Mouse (Mus musculus) midbrain, postnatal 0 days (tissue): ENCODE measurements around the gene Foxo3. TPM values are rescaled to one million over a fixed set of nuclear protein-coding genes. Genes with fewer than 3 reads are reported as not detected.

Experiments
- ATAC-seq: fragments of 200-750 bp; cut with Nextera tagmentation; 2 replicates; pipeline ENCODE4 v1.8.0; 2017; ENCODE audit warnings: moderate number of reproducible peaks, mild to moderate bottlenecking, moderate TSS enrichment, moderate library complexity; ENCODE audit not compliant: low FRiP score
- DNase-seq: peaks from one replicate; pipeline ENCODE4 v3.0.0-alpha.2; 2015; ENCODE audit warnings: low spot score
- H3K27ac ChIP-seq: fragments of 300-500 bp; sonication (generic); 2 replicates; pipeline ENCODE4 v1.5.1; 2014; ENCODE audit warnings: low read depth, mild to moderate bottlenecking, low read length, mixed read lengths
- H3K27me3 ChIP-seq: fragments of 300-500 bp; sonication (generic); 2 replicates; pipeline ENCODE4 v1.6.1; 2014; ENCODE audit warnings: low read length, control low read depth, mixed read lengths; ENCODE audit not compliant: insufficient read depth
- H3K36me3 ChIP-seq: fragments of 300-500 bp; sonication (generic); 2 replicates; pipeline ENCODE4 v1.6.1; 2014; ENCODE audit warnings: low read length, control low read depth, mixed read lengths; ENCODE audit not compliant: insufficient read depth
- H3K4me1 ChIP-seq: fragments of 300-500 bp; sonication (generic); 2 replicates; pipeline ENCODE4 v1.6.1; 2014; ENCODE audit warnings: mild to moderate bottlenecking, control low read depth, antibody characterized with exemption, low read length, mixed read lengths; ENCODE audit not compliant: insufficient read depth
- H3K4me2 ChIP-seq: fragments of 300-500 bp; sonication (generic); 2 replicates; pipeline ENCODE4 v1.6.1; 2014; ENCODE audit warnings: low read depth, mild to moderate bottlenecking, low read length, mixed read lengths; ENCODE audit not compliant: poor library complexity, severe bottlenecking
- H3K4me3 ChIP-seq: fragments of 300-500 bp; sonication (generic); 2 replicates; pipeline ENCODE4 v1.5.1; 2014; ENCODE audit warnings: low read depth, mild to moderate bottlenecking, low read length, moderate library complexity
- H3K9ac ChIP-seq: fragments of 300-500 bp; sonication (generic); replicated peaks from 2 replicates; pipeline ENCODE4 v1.6.1; 2014; ENCODE audit warnings: mild to moderate bottlenecking, low read length, moderate library complexity, mixed read lengths; ENCODE audit not compliant: poor library complexity, severe bottlenecking
- H3K9me3 ChIP-seq: fragments of 300-500 bp; sonication (generic); 2 replicates; pipeline ENCODE4 v1.6.1; 2016; ENCODE audit warnings: low read length, control low read depth
- CTCF ChIP-seq: IDR thresholded peaks from 2 replicates; pipeline ENCODE4 v1.5.1; 2016; ENCODE audit warnings: antibody characterized with exemption, mild to moderate bottlenecking
- WGBS: fragments of 180-500 bp; shearing (Covaris S2); extraction: QIAGEN DNeasy Blood & Tissue Kit; methylation state at CpG from one replicate; pipeline ENCODE4 v1.1.7; 2014; 5-methylcytosine and 5-hydroxymethylcytosine counted together
- polyA plus RNA-seq: library from polyadenylated mRNA; unstranded; fragments of >200 nt; fragmentation: Nextera tagmentation; extraction: Ambion mirVana; gene quantifications from 2 replicates; pipeline ENCODE4 v1.2.1, GENCODE M21; 2015
- total RNA-seq: library from RNA; depleted of rRNA; stranded (reverse); fragments of >200 nt; gene quantifications from 2 replicates; pipeline ENCODE4 v1.2.3, GENCODE M21; 2014

Gene Foxo3
- total and polyA plus RNA-seq, 2 experiments from 2014 or later = 6.6 to 42.9 TPM

DNA sequence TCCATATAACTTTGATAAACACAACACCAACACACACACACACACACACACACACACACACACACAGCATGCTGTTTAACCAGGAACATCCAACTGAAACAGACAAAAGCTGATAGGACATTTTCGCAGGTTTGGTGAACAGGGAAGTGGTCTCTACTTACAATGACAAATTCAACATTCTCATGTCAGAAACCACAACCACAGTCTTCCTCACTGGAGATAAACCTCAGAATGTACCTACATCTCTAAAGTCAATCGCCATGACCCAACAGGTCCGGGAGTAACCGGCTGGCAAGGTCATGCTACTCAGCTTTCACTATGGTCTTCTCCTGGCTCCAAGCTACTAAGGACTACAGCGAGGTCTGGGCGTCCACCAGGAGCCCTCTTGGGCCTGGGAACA, 81.8 kb downstream of the Foxo3 start:
- Histone ChIP-seq H3K4me2 (no peak overlapping the region), H3K4me1 (no peaks in the 10 kb centered on the region), H3K27ac (no peak overlapping the region), H3K27me3 (no peaks in the 10 kb centered on the region), H3K4me3 (no peak overlapping the region), H3K36me3 (peaks cover 13% of the 10 kb centered on the region), H3K9ac (no peak overlapping the region), H3K9me3 (peaks cover 6% of the 10 kb centered on the region; the same call in 1 of the 2 replicates)
- no peak for DNase-seq
- TF ChIP-seq CTCF = no peak
- WGBS = 91% methylated on average over 6 of the region's 6 CpGs
- ATAC-seq = no peak

DNA sequence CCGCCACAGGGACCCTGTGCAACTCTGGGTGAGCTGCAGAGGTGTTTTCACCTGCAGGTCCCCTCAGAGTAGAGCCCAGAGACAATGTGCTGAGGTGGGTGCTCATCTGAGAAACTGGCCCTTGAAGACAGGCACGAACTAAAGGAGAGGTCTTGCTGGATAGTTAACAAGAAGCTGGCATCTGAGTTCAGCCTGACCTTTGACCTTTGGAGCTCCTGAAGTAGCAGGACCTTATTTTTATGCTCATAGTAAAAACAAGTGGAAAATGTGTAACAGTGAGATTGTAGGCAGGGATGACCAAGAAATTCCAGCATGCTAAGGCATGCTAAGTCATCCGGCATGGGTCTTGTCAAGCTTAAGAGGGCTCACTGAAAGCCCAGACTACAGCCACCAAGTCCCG, 82.6 kb downstream of the Foxo3 start:
- Histone ChIP-seq H3K27me3 (no peaks in the 10 kb centered on the region), H3K9me3 (peaks cover 6% of the 10 kb centered on the region; the same call in 1 of the 2 replicates), H3K9ac (no peak overlapping the region), H3K4me3 (no peak overlapping the region), H3K4me2 (no peak overlapping the region), H3K36me3 (peaks cover 13% of the 10 kb centered on the region), H3K4me1 (no peaks in the 10 kb centered on the region), H3K27ac (no peak overlapping the region)
- WGBS = 84% methylated on average over 4 of the region's 4 CpGs
- no peak for DNase-seq
- TF ChIP-seq CTCF = no peak
- no peak for ATAC-seq

DNA sequence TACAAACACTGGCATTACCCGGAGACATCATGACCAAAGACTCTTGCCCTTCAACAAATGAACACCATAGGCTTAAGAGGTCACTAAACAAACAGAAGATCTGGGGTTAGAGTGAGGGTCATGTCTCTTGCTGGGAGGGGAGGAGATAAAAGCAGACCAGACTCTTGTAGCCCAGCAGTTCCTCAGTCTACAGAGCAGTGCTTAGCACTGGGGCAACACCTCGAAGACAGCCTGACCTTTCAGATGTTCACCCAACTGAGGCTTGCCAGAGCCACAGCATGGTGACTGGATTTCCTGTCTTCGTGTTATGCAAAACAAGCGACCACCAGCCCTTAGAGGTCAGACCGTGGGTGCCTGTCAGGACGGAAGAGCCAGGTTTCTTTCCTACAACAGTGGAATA, 83.6 kb downstream of the Foxo3 start:
- TF ChIP-seq CTCF = no peak

DNA sequence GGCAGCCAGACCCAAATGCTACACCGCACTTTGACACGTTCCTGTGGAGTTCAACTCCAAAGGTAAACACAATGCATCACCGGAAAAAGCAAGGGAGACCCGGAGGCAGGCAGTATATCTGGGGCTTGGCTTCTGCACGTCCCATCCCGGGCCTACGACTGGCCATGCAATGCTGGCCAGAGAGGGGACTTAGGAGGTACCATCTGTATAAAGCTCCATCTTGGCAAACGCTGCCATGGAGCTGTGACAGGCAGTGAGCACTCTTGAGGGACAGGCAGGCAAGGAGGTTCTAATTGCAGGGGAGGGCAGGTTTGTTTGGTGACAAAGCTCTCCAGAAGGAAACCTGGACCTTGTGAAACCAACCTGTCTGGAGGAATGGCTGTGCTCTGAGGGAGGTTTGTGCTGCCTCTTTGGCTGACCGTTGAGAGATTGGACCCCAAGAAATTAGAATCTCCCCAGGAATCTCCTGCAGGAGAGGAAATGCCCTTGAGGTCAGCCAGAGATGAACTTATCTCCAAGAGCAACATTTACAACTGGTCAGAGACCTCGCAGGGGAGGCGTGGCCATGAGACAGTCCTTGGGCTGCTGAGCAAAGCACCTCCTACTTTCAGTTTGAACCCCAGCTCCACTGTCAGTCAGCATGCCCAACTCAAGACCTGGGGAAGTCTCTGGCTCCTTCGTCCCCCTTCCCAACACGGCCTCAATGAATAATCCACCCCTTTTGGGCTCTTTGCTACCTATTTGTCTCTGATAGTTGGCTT, 86.7 kb downstream of the Foxo3 start:
- H3K4me2 ChIP-seq = no peak overlapping the region
- no peaks in the 10 kb centered on the region for H3K27me3 ChIP-seq
- H3K27ac ChIP-seq = no peak overlapping the region
- no peak overlapping the region for H3K4me3 ChIP-seq
- 0 out of 2 replicates have a peak, but pooled peaks cover 7% of the 10 kb centered on the region for H3K4me1 ChIP-seq
- DNase-seq (no peak), ATAC-seq (no peak)
- no peak overlapping the region for H3K9ac ChIP-seq
- H3K36me3 ChIP-seq = peaks cover 5% of the 10 kb centered on the region; the same call in 1 of the 2 replicates
- H3K9me3 ChIP-seq = no peaks in the 10 kb centered on the region
- TF ChIP-seq CTCF = no peak
- 81% methylated on average over 13 of the region's 13 CpGs for WGBS

More for the DNA sequence above, 83.6 kb downstream of the Foxo3 start:
- Histone ChIP-seq H3K4me3 (no peak overlapping the region), H3K4me2 (no peak overlapping the region), H3K27me3 (no peaks in the 10 kb centered on the region), H3K4me1 (0 out of 2 replicates have a peak, but pooled peaks cover 6% of the 10 kb centered on the region), H3K9me3 (peaks cover 6% of the 10 kb centered on the region; the same call in 1 of the 2 replicates), H3K9ac (no peak overlapping the region), H3K36me3 (peaks cover 13% of the 10 kb centered on the region), H3K27ac (no peak overlapping the region)
- ATAC-seq (no peak), DNase-seq (no peak)
- WGBS = 16% methylated on average over 6 of the region's 6 CpGs

DNA sequence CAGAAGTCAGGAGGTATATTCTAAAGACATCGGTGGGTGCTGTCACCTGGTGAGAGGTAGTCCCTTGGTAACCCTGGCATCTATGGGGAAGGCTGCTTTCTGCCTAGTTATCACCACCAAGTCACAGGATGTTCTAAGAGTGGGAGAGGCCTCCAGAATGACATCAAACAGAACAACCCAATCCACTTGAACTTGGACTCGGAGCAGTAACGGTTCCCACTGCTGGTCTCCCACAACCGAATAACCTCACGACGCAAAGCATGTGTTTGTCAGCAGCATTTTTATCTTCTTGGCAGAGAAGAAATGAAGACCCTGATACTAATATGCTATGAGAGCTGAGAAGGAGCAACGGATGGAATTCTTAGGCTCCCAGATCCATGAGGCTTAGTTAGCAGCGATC, 87.5 kb downstream of the Foxo3 start:
- no peak overlapping the region for H3K27ac ChIP-seq
- no peaks in the 10 kb centered on the region for H3K27me3 ChIP-seq
- peaks cover 11% of the 10 kb centered on the region; the same call in 1 of the 2 replicates for H3K36me3 ChIP-seq
- no peaks in the 10 kb centered on the region for H3K9me3 ChIP-seq
- H3K4me2 ChIP-seq = no peak overlapping the region
- ATAC-seq = no peak
- TF ChIP-seq CTCF = no peak
- H3K4me1 ChIP-seq = 0 out of 2 replicates have a peak, but pooled peaks cover 7% of the 10 kb centered on the region
- 85% methylated on average over 8 of the region's 8 CpGs for WGBS
- no peak overlapping the region for H3K4me3 ChIP-seq
- no peak overlapping the region for H3K9ac ChIP-seq
- DNase-seq = no peak

DNA sequence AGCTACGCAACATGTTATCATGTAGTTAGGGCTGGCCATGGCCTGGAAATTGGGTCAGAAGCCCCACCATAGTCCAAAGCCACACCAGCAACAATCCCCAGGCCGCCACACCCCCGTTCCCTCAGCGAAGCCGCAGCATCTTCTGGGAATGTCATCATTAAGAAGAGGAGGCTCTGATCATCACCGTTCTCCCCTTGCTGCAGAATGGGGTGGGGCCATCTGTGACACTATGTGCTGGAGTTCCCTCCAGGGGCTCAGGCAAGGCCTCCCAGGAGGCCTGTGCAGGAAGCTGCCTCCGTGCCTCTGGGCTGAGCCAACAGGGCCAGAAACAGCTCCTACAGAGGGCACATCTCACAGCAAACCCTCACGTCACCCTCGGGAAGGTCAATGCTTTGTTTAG, 88.5 kb downstream of the Foxo3 start:
- Histone ChIP-seq H3K27ac (no peak overlapping the region), H3K4me2 (no peak overlapping the region), H3K4me1 (0 out of 2 replicates have a peak, but pooled peaks cover 7% of the 10 kb centered on the region), H3K9ac (no peak overlapping the region), H3K36me3 (peaks cover 14% of the 10 kb centered on the region), H3K27me3 (no peaks in the 10 kb centered on the region), H3K4me3 (no peak overlapping the region), H3K9me3 (no peaks in the 10 kb centered on the region)
- TF ChIP-seq CTCF = no peak
- 55% methylated on average over 9 of the region's 9 CpGs for WGBS
- DNase-seq (no peak), ATAC-seq (no peak)
